Mouse (Mus musculus): ENCODE data around the gene Nrde2. TPM values are rescaled to one million over a fixed set of nuclear protein-coding genes. Genes with fewer than 3 reads are reported as not detected.
"Not testable (repeated sequence)": the region's sequence is repeated elsewhere in the genome, so short reads cannot be mapped to it uniquely, and the experiment has no call there.

Nrde2 gene
- total RNA-seq, 2 experiments from 2014 or later = 18.3 to 22.8 TPM

- intact Hi-C loops (cut with DNase I) = loop anchor here (5.0 kb wide), 1 partner anchor 337 kb away; the partner anchor contains the start of gene Ttc7b
- not testable (repeated sequence) for DNase-seq (ENCODE audit: low spot score in 2 of 2)
Observed at GRCm38 (mm10) chr12:100184976-100185375, 25.5 kb upstream of the Nrde2 start.

- DNase-seq (ENCODE audit: low spot score in 2 of 2) = no peak
- intact Hi-C loops (cut with DNase I) = loop anchor here (1.0 kb wide), 1 partner anchor 11 kb away; no protein-coding TSS in a partner anchor
Observed at GRCm38 (mm10) chr12:100183970-100184369, 24.5 kb upstream of the Nrde2 start.

GRCm38 (mm10) chr12:100182676-100183075 is 23.2 kb upstream of the Nrde2 start:
- DNase-seq (ENCODE audit: low spot score in 2 of 2) = no peak
- intact Hi-C loops (cut with DNase I) = loop anchor here (1.0 kb wide), 1 partner anchor 13 kb away; no protein-coding TSS in a partner anchor

- intact Hi-C loops (cut with DNase I) = no loop called here
- DNase-seq (ENCODE audit: low spot score in 2 of 2) = no peak
Observed at GRCm38 (mm10) chr12:100180802-100181201, 21.3 kb upstream of the Nrde2 start.

GRCm38 (mm10) chr12:100178898-100179440 is 19.5 kb upstream of the Nrde2 start:
- intact Hi-C loops (cut with DNase I) = no loop called here
- DNase-seq (ENCODE audit: low spot score in 2 of 2) = no peak

GRCm38 (mm10) chr12:100176469-100177056 is 17.1 kb upstream of the Nrde2 start:
- no peak for DNase-seq (ENCODE audit: low spot score in 2 of 2)
- intact Hi-C loops (cut with DNase I) = no loop called here

- intact Hi-C loops (cut with DNase I) = no loop called here
- DNase-seq (ENCODE audit: low spot score in 2 of 2) = no peak
Observed at GRCm38 (mm10) chr12:100172481-100172880, 13.0 kb upstream of the Nrde2 start.

- intact Hi-C loops (cut with DNase I) = loop anchor here (5.0 kb wide), 2 partner anchors 409 to 674 kb away; no protein-coding TSS in a partner anchor
- no peak for DNase-seq (ENCODE audit: low spot score in 2 of 2)
Observed at GRCm38 (mm10) chr12:100167931-100168871, 8.7 kb upstream of the Nrde2 start.

GRCm38 (mm10) chr12:100167502-100167901 is 8.0 kb upstream of the Nrde2 start:
- DNase-seq (ENCODE audit: low spot score in 2 of 2) = no peak
- intact Hi-C loops (cut with DNase I) = loop anchor here (5.0 kb wide), 2 partner anchors 410 to 675 kb away; no protein-coding TSS in a partner anchor

GRCm38 (mm10) chr12:100166939-100167338 is 7.5 kb upstream of the Nrde2 start:
- DNase-seq (ENCODE audit: low spot score in 2 of 2) = peak in 1 of 2 experiments; percentile 35
- intact Hi-C loops (cut with DNase I) = loop anchor here (5.0 kb wide), 2 partner anchors 410 to 675 kb away; no protein-coding TSS in a partner anchor

GRCm38 (mm10) chr12:100166177-100166576 is 6.7 kb upstream of the Nrde2 start:
- peak; percentile 61 to 70 for DNase-seq (ENCODE audit: low spot score in 2 of 2)
- intact Hi-C loops (cut with DNase I) = loop anchor here (5.0 kb wide), 2 partner anchors 411 to 676 kb away; no protein-coding TSS in a partner anchor

- intact Hi-C loops (cut with DNase I) = loop anchor here (5.0 kb wide), 2 partner anchors 412 to 677 kb away; no protein-coding TSS in a partner anchor
- DNase-seq (ENCODE audit: low spot score in 2 of 2) = no peak
Observed at GRCm38 (mm10) chr12:100164991-100165500, 5.6 kb upstream of the Nrde2 start.

- intact Hi-C loops (cut with DNase I) = no loop called here
- DNase-seq (ENCODE audit: low spot score in 2 of 2) = no peak
Observed at GRCm38 (mm10) chr12:100152466-100152865, 7.0 kb downstream of the Nrde2 start.

GRCm38 (mm10) chr12:100144269-100144668 is 15.2 kb downstream of the Nrde2 start:
- DNase-seq (ENCODE audit: low spot score in 2 of 2) = no peak
- intact Hi-C loops (cut with DNase I) = no loop called here

GRCm38 (mm10) chr12:100143737-100144136 is 15.7 kb downstream of the Nrde2 start:
- intact Hi-C loops (cut with DNase I) = no loop called here
- DNase-seq (ENCODE audit: low spot score in 2 of 2) = no peak

GRCm38 (mm10) chr12:100142848-100143523 is 16.5 kb downstream of the Nrde2 start:
- no peak for DNase-seq (ENCODE audit: low spot score in 2 of 2)
- intact Hi-C loops (cut with DNase I) = no loop called here

GRCm38 (mm10) chr12:100135117-100135516 is 24.3 kb downstream of the Nrde2 start:
- intact Hi-C loops (cut with DNase I) = no loop called here
- no peak for DNase-seq (ENCODE audit: low spot score in 2 of 2)

- intact Hi-C loops (cut with DNase I) = no loop called here
- no peak for DNase-seq (ENCODE audit: low spot score in 2 of 2)
Observed at GRCm38 (mm10) chr12:100134395-100134936, 25.0 kb downstream of the Nrde2 start.

- intact Hi-C loops (cut with DNase I) = no loop called here
- DNase-seq (ENCODE audit: low spot score in 2 of 2) = peak; percentile 54 to 65
Observed at GRCm38 (mm10) chr12:100131655-100132054, 27.8 kb downstream of the Nrde2 start.
